Mouse (Mus musculus) thymus, adult 2 months (tissue): ENCODE data around the gene Clic6.

Experiments
- CTCF ChIP-seq: fragments of 200-500 bp; IDR thresholded peaks from 2 replicates; pipeline ENCODE4 v1.5.1; 2012; ENCODE audit warnings: mild to moderate bottlenecking, control low read depth, low read length, moderate library complexity, borderline replicate concordance; ENCODE audit not compliant: control insufficient read depth, poor library complexity, insufficient read depth; ENCODE audit errors: extremely low read depth
- POLR2A ChIP-seq: fragments of 200-500 bp; IDR thresholded peaks from 2 replicates; pipeline ENCODE4 v1.6.1; 2012; ENCODE audit warnings: mild to moderate bottlenecking, low read length, control low read depth, moderate library complexity; ENCODE audit not compliant: control insufficient read depth, poor library complexity, insufficient read depth; ENCODE audit errors: extremely low read depth

GRCm38 (mm10) chr16:92518718-92519117 lies 33.2 kb downstream of the Clic6 start:
- TF ChIP-seq POLR2A (no peak), CTCF (no peak)
